Mouse (Mus musculus): ENCODE results near the gene Ccr1l1. TPM values are rescaled to one million over a fixed set of nuclear protein-coding genes. Genes with fewer than 3 reads are reported as not detected.
"Not testable (repeated sequence)": the region's sequence is repeated elsewhere in the genome, so short reads cannot be mapped to it uniquely, and the experiment has no call there.

Gene Ccr1l1
- polyA plus RNA-seq, 1 experiment, result 1.3 TPM

- TF ChIP-seq CTCF (IDR thresholded peaks at IDR 0.05; ENCODE audit: low read depth, low read length), result no peak
- TF ChIP-seq POLR2A (IDR thresholded peaks at IDR 0.05; ENCODE audit: borderline replicate concordance, low read depth, low read length), result no peak
- Histone ChIP-seq H3K4me3 (ENCODE audit: insufficient read depth, low read length) (no peak overlapping the region), H3K27ac (ENCODE audit: insufficient read depth, low read depth, low read length) (peak overlapping the region; percentile 40), H3K4me1 (ENCODE audit: control insufficient read depth, insufficient read depth, low read length) (peaks cover 27% of the 10 kb centered on the region)
Measured at GRCm38 (mm10) chr9:123989671-123990070, 11.5 kb upstream of the Ccr1l1 start.

- TF ChIP-seq CTCF (IDR thresholded peaks at IDR 0.05; ENCODE audit: low read depth, low read length) (no peak), POLR2A (IDR thresholded peaks at IDR 0.05; ENCODE audit: borderline replicate concordance, low read depth, low read length) (no peak)
- H3K27ac ChIP-seq (ENCODE audit: insufficient read depth, low read depth, low read length), result peak overlapping the region; percentile 11; the same call in 1 of the 2 replicates
- H3K4me1 ChIP-seq (ENCODE audit: control insufficient read depth, insufficient read depth, low read length), result peaks cover 33% of the 10 kb centered on the region
- no peak overlapping the region for H3K4me3 ChIP-seq (ENCODE audit: insufficient read depth, low read length)
Measured at GRCm38 (mm10) chr9:123986217-123986616, 8.0 kb upstream of the Ccr1l1 start.

- peak overlapping the region; percentile 71 for H3K27ac ChIP-seq (ENCODE audit: insufficient read depth, low read depth, low read length)
- TF ChIP-seq CTCF (IDR thresholded peaks at IDR 0.05; ENCODE audit: low read depth, low read length), result no peak
- TF ChIP-seq POLR2A (IDR thresholded peaks at IDR 0.05; ENCODE audit: borderline replicate concordance, low read depth, low read length), result no peak
- no peak overlapping the region for H3K4me3 ChIP-seq (ENCODE audit: insufficient read depth, low read length)
- peaks cover 30% of the 10 kb centered on the region for H3K4me1 ChIP-seq (ENCODE audit: control insufficient read depth, insufficient read depth, low read length)
Measured at GRCm38 (mm10) chr9:123984943-123985342, 6.7 kb upstream of the Ccr1l1 start.

- Histone ChIP-seq H3K4me3 (ENCODE audit: insufficient read depth, low read length) (no peak overlapping the region), H3K27ac (ENCODE audit: insufficient read depth, low read depth, low read length) (no peak overlapping the region), H3K4me1 (ENCODE audit: control insufficient read depth, insufficient read depth, low read length) (peaks cover 26% of the 10 kb centered on the region)
- TF ChIP-seq POLR2A (IDR thresholded peaks at IDR 0.05; ENCODE audit: borderline replicate concordance, low read depth, low read length), result no peak
- TF ChIP-seq CTCF (IDR thresholded peaks at IDR 0.05; ENCODE audit: low read depth, low read length), result no peak
Measured at GRCm38 (mm10) chr9:123982720-123983119, 4.5 kb upstream of the Ccr1l1 start.

- TF ChIP-seq POLR2A (IDR thresholded peaks at IDR 0.05; ENCODE audit: borderline replicate concordance, low read depth, low read length) (no peak), CTCF (IDR thresholded peaks at IDR 0.05; ENCODE audit: low read depth, low read length) (no peak)
- H3K27ac ChIP-seq (ENCODE audit: insufficient read depth, low read depth, low read length), result no peak overlapping the region
- H3K4me3 ChIP-seq (ENCODE audit: insufficient read depth, low read length), result no peak overlapping the region
- peaks cover 26% of the 10 kb centered on the region for H3K4me1 ChIP-seq (ENCODE audit: control insufficient read depth, insufficient read depth, low read length)
Measured at GRCm38 (mm10) chr9:123981909-123982308, 3.7 kb upstream of the Ccr1l1 start.

GRCm38 (mm10) chr9:123980858-123981475 is 2.8 kb upstream of the Ccr1l1 start:
- H3K4me1 ChIP-seq (ENCODE audit: control insufficient read depth, insufficient read depth, low read length), result peaks cover 22% of the 10 kb centered on the region
- not testable (repeated sequence) for H3K27ac ChIP-seq (ENCODE audit: insufficient read depth, low read depth, low read length); H3K4me3 ChIP-seq (ENCODE audit: insufficient read depth, low read length)

GRCm38 (mm10) chr9:123976876-123977663 is 1.1 kb downstream of the Ccr1l1 start:
- TF ChIP-seq CTCF (IDR thresholded peaks at IDR 0.05; ENCODE audit: low read depth, low read length) (no peak), POLR2A (IDR thresholded peaks at IDR 0.05; ENCODE audit: borderline replicate concordance, low read depth, low read length) (no peak)
- no peak overlapping the region for H3K4me3 ChIP-seq (ENCODE audit: insufficient read depth, low read length)

GRCm38 (mm10) chr9:123975630-123976029 is 2.6 kb downstream of the Ccr1l1 start:
- H3K4me1 ChIP-seq (ENCODE audit: control insufficient read depth, insufficient read depth, low read length), result peaks cover 10% of the 10 kb centered on the region
- TF ChIP-seq CTCF (IDR thresholded peaks at IDR 0.05; ENCODE audit: low read depth, low read length) (no peak), POLR2A (IDR thresholded peaks at IDR 0.05; ENCODE audit: borderline replicate concordance, low read depth, low read length) (no peak)
- H3K4me3 ChIP-seq (ENCODE audit: insufficient read depth, low read length), result no peak overlapping the region
- no peak overlapping the region for H3K27ac ChIP-seq (ENCODE audit: insufficient read depth, low read depth, low read length)

More at GRCm38 (mm10) chr9:123976876-123977663, 1.1 kb downstream of the Ccr1l1 start:
- no peak overlapping the region for H3K27ac ChIP-seq (ENCODE audit: insufficient read depth, low read depth, low read length)
- H3K4me1 ChIP-seq (ENCODE audit: control insufficient read depth, insufficient read depth, low read length), result peaks cover 9% of the 10 kb centered on the region; the same call in 1 of the 2 replicates

- Histone ChIP-seq H3K4me3 (ENCODE audit: insufficient read depth, low read length) (no peak within 1 kb of the TSS), H3K27ac (ENCODE audit: insufficient read depth, low read depth, low read length) (peak within 1 kb of the TSS; percentile 13; the same call in 1 of the 2 replicates), H3K4me1 (ENCODE audit: control insufficient read depth, insufficient read depth, low read length) (peaks cover 16% of the 10 kb centered on the region)
- TF ChIP-seq POLR2A (IDR thresholded peaks at IDR 0.05; ENCODE audit: borderline replicate concordance, low read depth, low read length) (no peak), CTCF (IDR thresholded peaks at IDR 0.05; ENCODE audit: low read depth, low read length) (no peak)
Measured at GRCm38 (mm10) chr9:123968290-123968912, 9.8 kb downstream of the Ccr1l1 start, which contains the start of gene Ccr1. Ccr1 (minus strand) TSS chr9:123968692.

GRCm38 (mm10) chr9:123966858-123967495 is 11.2 kb downstream of the Ccr1l1 start:
- not testable (repeated sequence) for H3K4me3 ChIP-seq (ENCODE audit: insufficient read depth, low read length)

More at GRCm38 (mm10) chr9:123966858-123967495, 11.2 kb downstream of the Ccr1l1 start:
- H3K4me1 ChIP-seq (ENCODE audit: control insufficient read depth, insufficient read depth, low read length), result peaks cover 16% of the 10 kb centered on the region
- H3K27ac ChIP-seq (ENCODE audit: insufficient read depth, low read depth, low read length), result not testable (repeated sequence)

Measured in bone marrow macrophage, adult 2 months (primary cell).